Mouse (Mus musculus) myocyte (in vitro differentiated cells): ENCODE results near the gene Krt82.

Source experiments
- E2F4 ChIP-seq: IDR thresholded peaks from one replicate; pipeline ENCODE4 v1.6.1; 2011; ENCODE audit warnings: mild to moderate bottlenecking, control low read depth, moderate library complexity; ENCODE audit not compliant: insufficient read depth
- MAX ChIP-seq: IDR thresholded peaks from one replicate; pipeline ENCODE4 v1.6.1; 2011; ENCODE audit warnings: low read depth, mild to moderate bottlenecking, control low read depth
- MYOD1 ChIP-seq, 3 experiments: IDR thresholded peaks; one replicate each; pipeline ENCODE4 v1.6.1; 2011; ENCODE audit warnings: control low read depth in 2 of 3, low read depth in 2 of 3, mild to moderate bottlenecking in 2 of 3, moderate library complexity in 1 of 3; ENCODE audit not compliant: insufficient read length in 2 of 3, control insufficient read depth in 1 of 3
- MYOG ChIP-seq, 3 experiments: IDR thresholded peaks; one replicate each; pipeline ENCODE4 v1.6.1; 2011; ENCODE audit warnings: control low read depth in 2 of 3, low read depth in 2 of 3, mild to moderate bottlenecking in 2 of 3; ENCODE audit not compliant: insufficient read length in 2 of 3, control insufficient read depth in 1 of 3, insufficient read depth in 1 of 3
- POLR2A ChIP-seq: IDR thresholded peaks from one replicate; pipeline ENCODE4 v1.6.1; 2011; ENCODE audit warnings: low read depth, mild to moderate bottlenecking, control low read depth, moderate library complexity; ENCODE audit not compliant: insufficient read length
- POLR2AphosphoS2 ChIP-seq: IDR thresholded peaks from one replicate; pipeline ENCODE4 v1.6.1; 2011; ENCODE audit warnings: low read depth, control low read depth; ENCODE audit not compliant: insufficient read length
- TCF12 ChIP-seq: IDR thresholded peaks from one replicate; pipeline ENCODE4 v1.6.1; 2011; ENCODE audit warnings: mild to moderate bottlenecking, control low read depth; ENCODE audit not compliant: poor library complexity, insufficient read depth, severe bottlenecking
- TCF3 ChIP-seq: IDR thresholded peaks from one replicate; pipeline ENCODE4 v1.6.1; 2011; ENCODE audit warnings: low read depth, control low read depth; ENCODE audit not compliant: insufficient read length
- USF1 ChIP-seq: IDR thresholded peaks from one replicate; pipeline ENCODE4 v1.6.1; 2011; ENCODE audit warnings: low read depth, mild to moderate bottlenecking, control low read depth, moderate library complexity

DNA sequence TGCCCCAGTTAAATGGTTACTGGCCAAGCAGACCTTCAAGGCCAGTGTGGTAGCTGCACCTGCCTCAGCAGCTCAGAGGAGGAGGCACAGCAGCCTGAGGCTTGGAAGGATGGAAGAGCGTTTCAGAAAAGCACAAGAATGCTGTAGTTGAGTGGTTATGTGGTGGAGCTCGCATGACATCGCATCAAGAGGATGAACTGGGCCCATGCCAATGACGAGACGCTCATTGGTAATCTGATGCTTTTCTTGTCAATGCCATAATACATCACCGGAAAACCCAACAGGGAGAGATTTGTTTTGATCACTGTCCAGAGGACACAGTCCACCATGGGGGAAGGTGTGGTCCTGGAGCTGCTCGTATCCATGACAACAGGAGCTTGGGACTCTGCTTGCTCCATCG is 55.2 kb downstream of the Krt82 start:
- TF ChIP-seq TCF12 (no peak), USF1 (no peak), E2F4 (no peak), MAX (no peak), POLR2A (no peak), TCF3 (no peak), MYOD1 (IDR thresholded peaks at IDR 0.05; ENCODE audit: control insufficient read depth in 1 of 3, insufficient read length in 2 of 3, low read depth in 2 of 3) (no peak), POLR2AphosphoS2 (no peak), MYOG (IDR thresholded peaks at IDR 0.05; ENCODE audit: control insufficient read depth in 1 of 3, insufficient read depth in 1 of 3, insufficient read length in 2 of 3, low read depth in 2 of 3) (no peak)
